Mouse (Mus musculus) liver, embryonic 14.5 days (tissue): Measurements from ENCODE around the gene Ppp1r3c. TPM values are rescaled to one million over a fixed set of nuclear protein-coding genes. Genes with fewer than 3 reads are reported as not detected.

Source experiments
- ATAC-seq: fragments of 200-750 bp; cut with Nextera tagmentation; 2 replicates; pipeline ENCODE4 v1.8.0; 2017; ENCODE audit warnings: moderate number of reproducible peaks, mild to moderate bottlenecking, moderate library complexity; ENCODE audit not compliant: insufficient read depth
- DNase-seq, 3 experiments: peaks; one replicate each; pipeline ENCODE4 v3.0.0-alpha.2; 2012 to 2013; ENCODE audit warnings: low read depth in 3 of 3, low spot score in 3 of 3
- H3K27ac ChIP-seq: fragments of 300-500 bp; sonication (generic); 2 replicates; pipeline ENCODE4 v1.5.1; 2014; ENCODE audit warnings: moderate library complexity, mild to moderate bottlenecking, control low read depth, inconsistent platforms
- H3K27me3 ChIP-seq: fragments of 300-500 bp; sonication (generic); 2 replicates; pipeline ENCODE4 v1.6.1; 2014; ENCODE audit warnings: mild to moderate bottlenecking, low read length, moderate library complexity; ENCODE audit not compliant: control insufficient read depth, insufficient read depth
- H3K36me3 ChIP-seq: fragments of 300-500 bp; sonication (generic); replicated peaks from 2 replicates; pipeline ENCODE4 v1.6.1; 2014; ENCODE audit warnings: low read depth; ENCODE audit not compliant: control insufficient read depth, insufficient read depth
- H3K4me1 ChIP-seq, 2 experiments: fragments of 200-500 bp in 1 of 2; fragments of 300-500 bp in 1 of 2; sonication (generic) in 1 of 2; replicated peaks; 2 replicates each; pipeline ENCODE4 v1.6.1; 2012 to 2014; ENCODE audit warnings: antibody characterized with exemption in 1 of 2, inconsistent platforms in 1 of 2, low read length in 1 of 2; ENCODE audit not compliant: control insufficient read depth in 2 of 2, insufficient read depth in 2 of 2
- H3K4me2 ChIP-seq: fragments of 300-500 bp; sonication (generic); 2 replicates; pipeline ENCODE4 v1.6.1; 2014; ENCODE audit warnings: low read depth, mild to moderate bottlenecking, control low read depth, moderate library complexity
- H3K4me3 ChIP-seq, 2 experiments: fragments of 200-500 bp in 1 of 2; fragments of 300-500 bp in 1 of 2; sonication (generic) in 1 of 2; 2 replicates each; pipeline ENCODE4 v1.5.1; 2012 to 2014; ENCODE audit warnings: low read depth in 2 of 2, low read length in 2 of 2, mild to moderate bottlenecking in 2 of 2, control low read depth in 1 of 2, inconsistent platforms in 1 of 2, moderate library complexity in 1 of 2; ENCODE audit not compliant: insufficient read depth in 1 of 2
- H3K9ac ChIP-seq: fragments of 300-500 bp; sonication (generic); replicated peaks from 2 replicates; pipeline ENCODE4 v1.6.1; 2014; ENCODE audit warnings: mild to moderate bottlenecking, control low read depth, moderate library complexity
- H3K9me3 ChIP-seq: fragments of 300-500 bp; sonication (generic); 2 replicates; pipeline ENCODE4 v1.6.1; 2016; ENCODE audit warnings: low read length, mixed read lengths; ENCODE audit not compliant: control insufficient read depth
- CTCF ChIP-seq: IDR thresholded peaks from 2 replicates; pipeline ENCODE4 v1.5.1; 2016; ENCODE audit warnings: antibody characterized with exemption, low read depth, control low read depth
- EP300 ChIP-seq: IDR thresholded peaks from 2 replicates; pipeline ENCODE4 v1.6.1; 2016; ENCODE audit warnings: antibody characterized with exemption, low read depth
- WGBS: fragments of 180-500 bp; shearing (Covaris S2); extraction: QIAGEN DNeasy Blood & Tissue Kit; methylation state at CpG from one replicate; pipeline ENCODE4 v1.1.7; 2014; ENCODE audit not compliant: insufficient replicate concordance; 5-methylcytosine and 5-hydroxymethylcytosine counted together
- polyA plus RNA-seq, 2 experiments: library from polyadenylated mRNA; depleted of rRNA in 1 of 2; stranded (reverse) in 1 of 2; unstranded in 1 of 2; fragments of >200 nt; fragmentation: Nextera tagmentation in 1 of 2; extraction: Ambion mirVana in 1 of 2; gene quantifications; 2 replicates each; pipeline versions ENCODE4 v1.2.1 to v1.2.3; 2012 to 2014

Ppp1r3c gene
- polyA plus RNA-seq, 2 experiments, result 0.65 to 1.1 TPM

- 71% methylated on average over 7 of the region's 7 CpGs for WGBS
- no peak overlapping the region for H3K9ac ChIP-seq
These were observed 11.5 kb downstream of the Ppp1r3c start for GRCm38 (mm10) chr19:36724970-36725369.

GRCm38 (mm10) chr19:36721139-36721538 is 15.3 kb downstream of the Ppp1r3c start:
- Histone ChIP-seq H3K27me3 (no peaks in the 10 kb centered on the region), H3K4me3 (no peak overlapping the region), H3K9me3 (no peaks in the 10 kb centered on the region), H3K27ac (no peak overlapping the region), H3K36me3 (no peaks in the 10 kb centered on the region), H3K9ac (no peak overlapping the region), H3K4me2 (no peak overlapping the region), H3K4me1 (no peaks in the 10 kb centered on the region)
- no peak for DNase-seq
- TF ChIP-seq CTCF (no peak), EP300 (no peak)
- 52% methylated on average over 8 of the region's 8 CpGs for WGBS
- ATAC-seq, result no peak

More at GRCm38 (mm10) chr19:36724970-36725369, 11.5 kb downstream of the Ppp1r3c start:
- no peaks in the 10 kb centered on the region for H3K9me3 ChIP-seq
- ATAC-seq (no peak), DNase-seq (no peak)
- no peaks in the 10 kb centered on the region for H3K36me3 ChIP-seq
- H3K4me1 ChIP-seq, result no peaks in the 10 kb centered on the region
- H3K27me3 ChIP-seq, result no peaks in the 10 kb centered on the region
- TF ChIP-seq EP300 (no peak), CTCF (no peak)
- no peak overlapping the region for H3K4me2 ChIP-seq
- H3K4me3 ChIP-seq, result no peak overlapping the region
- H3K27ac ChIP-seq, result no peak overlapping the region

GRCm38 (mm10) chr19:36716221-36716620 is 20.2 kb downstream of the Ppp1r3c start:
- Histone ChIP-seq H3K27me3 (no peaks in the 10 kb centered on the region), H3K4me1 (no peaks in the 10 kb centered on the region), H3K9ac (no peak overlapping the region), H3K4me2 (no peak overlapping the region), H3K36me3 (no peaks in the 10 kb centered on the region), H3K9me3 (no peaks in the 10 kb centered on the region), H3K27ac (no peak overlapping the region), H3K4me3 (no peak overlapping the region)
- 51% methylated on average over 7 of the region's 7 CpGs for WGBS
- ATAC-seq (no peak), DNase-seq (no peak)
- TF ChIP-seq EP300, result no peak
- TF ChIP-seq CTCF, result no peak

- ATAC-seq, result no peak
- no peak for DNase-seq
- Histone ChIP-seq H3K4me1 (no peaks in the 10 kb centered on the region), H3K36me3 (no peaks in the 10 kb centered on the region), H3K9me3 (no peaks in the 10 kb centered on the region), H3K9ac (no peak overlapping the region), H3K4me3 (no peak overlapping the region), H3K4me2 (no peak overlapping the region), H3K27me3 (no peaks in the 10 kb centered on the region), H3K27ac (no peak overlapping the region)
- TF ChIP-seq CTCF (no peak), EP300 (no peak)
- WGBS, result 74% methylated on average over 10 of the region's 10 CpGs
These were observed 20.9 kb downstream of the Ppp1r3c start for GRCm38 (mm10) chr19:36715591-36715990.

GRCm38 (mm10) chr19:36714492-36714891 is 22.0 kb downstream of the Ppp1r3c start:
- H3K9ac ChIP-seq, result no peak overlapping the region
- H3K4me3 ChIP-seq, result no peak overlapping the region
- TF ChIP-seq EP300 (no peak), CTCF (no peak)
- H3K27ac ChIP-seq, result no peak overlapping the region
- H3K36me3 ChIP-seq, result no peaks in the 10 kb centered on the region
- WGBS, result 68% methylated on average over 1 of the region's 1 CpGs
- H3K4me2 ChIP-seq, result no peak overlapping the region
- ATAC-seq (no peak), DNase-seq (no peak)
- H3K27me3 ChIP-seq, result no peaks in the 10 kb centered on the region
- no peaks in the 10 kb centered on the region for H3K9me3 ChIP-seq
- H3K4me1 ChIP-seq, result no peaks in the 10 kb centered on the region
